Mouse (Mus musculus): ENCODE measurements around the gene Zfyve9. TPM values are rescaled to one million over a fixed set of nuclear protein-coding genes. Genes with fewer than 3 reads are reported as not detected.
"Not testable (repeated sequence)": the region's sequence is repeated elsewhere in the genome, so short reads cannot be mapped to it uniquely, and the experiment has no call there.

Gene Zfyve9
- total RNA-seq, 2 experiments from 2014 or later: 55.2 to 55.3 TPM

DNA sequence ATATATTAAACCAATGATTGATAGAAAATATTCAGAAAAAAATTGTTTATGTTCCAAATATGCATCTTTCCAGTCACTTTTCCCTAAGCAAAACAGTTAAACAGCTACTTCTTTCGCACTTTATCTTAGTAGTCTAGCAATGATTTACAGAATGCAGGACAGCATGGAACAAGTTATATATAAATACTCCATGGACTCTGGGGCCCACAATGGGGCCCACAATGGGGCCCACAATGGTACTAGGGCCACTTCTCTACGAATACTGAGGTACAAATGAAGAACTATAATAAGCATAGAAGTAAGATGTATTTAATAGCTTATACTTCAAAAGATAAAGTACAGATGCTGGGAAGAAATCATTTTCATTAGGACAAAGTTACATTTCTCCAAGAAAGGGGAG, 56.5 kb downstream of the Zfyve9 start:
- DNase-seq (ENCODE audit: low spot score in 2 of 2): no peak

GRCm38 (mm10) chr4:108721245-108721784, 59.3 kb downstream of the Zfyve9 start:
- DNase-seq (ENCODE audit: low spot score in 2 of 2): no peak

DNA sequence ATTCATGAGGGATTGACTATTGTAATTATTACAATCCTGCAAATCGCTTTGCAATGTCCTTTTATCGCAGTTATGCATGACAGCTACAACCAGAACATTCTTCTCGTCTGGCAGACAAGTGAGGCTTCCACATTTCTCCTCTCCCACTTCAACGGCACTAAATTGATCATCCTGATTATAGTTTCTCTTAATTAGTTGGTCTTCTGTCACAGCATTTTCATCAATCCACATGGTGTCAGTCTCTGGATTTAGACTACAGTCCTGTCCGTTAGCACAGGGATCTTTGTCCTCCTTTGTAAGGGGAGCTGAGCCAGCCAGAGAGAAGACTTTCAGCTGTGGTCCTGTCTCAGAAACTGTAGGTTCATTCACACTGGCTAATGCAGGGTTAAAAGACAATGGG, 61.2 kb downstream of the Zfyve9 start, which contains the start of gene 3110021N24Rik:
Gene 3110021N24Rik, plus strand, starts transcription at position 301 of the 400 bp plus-strand sequence.
- no peak for DNase-seq (ENCODE audit: low spot score in 2 of 2)

DNA sequence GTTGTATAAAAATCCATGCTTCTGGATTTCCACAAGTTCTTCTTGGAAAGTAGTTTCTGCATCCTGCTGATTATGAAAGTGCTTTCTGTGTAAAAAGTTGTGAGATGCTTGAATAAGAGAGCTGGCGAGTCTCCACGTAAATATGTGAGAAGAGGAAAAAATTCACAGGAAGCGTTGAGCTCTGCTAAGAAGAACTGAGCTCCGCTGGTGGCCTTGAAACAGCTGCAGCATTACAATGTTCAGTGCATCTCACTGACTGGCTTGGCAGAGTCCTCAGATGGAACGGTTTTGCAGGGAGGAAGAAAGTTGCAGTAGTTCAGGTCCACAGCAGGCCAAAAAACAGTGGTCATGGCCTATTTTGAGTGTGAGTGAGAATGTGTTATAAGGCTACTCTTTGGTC, 72.4 kb downstream of the Zfyve9 start:
- no peak for DNase-seq (ENCODE audit: low spot score in 2 of 2)

- DNase-seq (ENCODE audit: low spot score in 2 of 2): peak in 1 of 2 experiments; percentile 28
Measured at GRCm38 (mm10) chr4:108696934-108697333, 83.7 kb downstream of the Zfyve9 start.

GRCm38 (mm10) chr4:108691469-108691868, 89.1 kb downstream of the Zfyve9 start:
- no peak for DNase-seq (ENCODE audit: low spot score in 2 of 2)

GRCm38 (mm10) chr4:108690479-108690878, 90.1 kb downstream of the Zfyve9 start:
- no peak for DNase-seq (ENCODE audit: low spot score in 2 of 2)

- DNase-seq (ENCODE audit: low spot score in 2 of 2): not testable (repeated sequence)
Measured at GRCm38 (mm10) chr4:108687098-108687497, 93.5 kb downstream of the Zfyve9 start.

DNA sequence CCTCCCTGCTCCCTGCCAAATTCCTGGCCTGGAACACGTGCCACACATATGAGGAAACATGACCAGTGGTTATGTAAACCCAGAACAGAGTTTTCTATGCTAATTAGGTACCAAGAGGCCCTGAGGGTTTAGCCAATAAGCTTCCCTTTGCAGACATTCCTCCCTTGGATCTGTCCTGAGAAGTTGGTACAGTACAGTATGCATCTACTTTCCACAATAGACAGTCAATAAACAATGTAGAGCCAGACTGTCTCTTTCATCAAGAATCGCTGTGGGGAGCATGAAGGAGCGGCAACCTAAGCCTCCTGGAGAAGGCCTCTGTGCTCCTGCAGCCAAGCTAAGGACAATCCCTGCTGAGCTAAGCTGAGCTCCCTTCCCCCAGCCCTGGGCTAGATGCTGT, 94.4 kb downstream of the Zfyve9 start:
- no peak for DNase-seq (ENCODE audit: low spot score in 2 of 2)

- peak in 1 of 2 experiments; percentile 20 for DNase-seq (ENCODE audit: low spot score in 2 of 2)
Measured at GRCm38 (mm10) chr4:108664407-108664806, 116.2 kb downstream of the Zfyve9 start.

DNA sequence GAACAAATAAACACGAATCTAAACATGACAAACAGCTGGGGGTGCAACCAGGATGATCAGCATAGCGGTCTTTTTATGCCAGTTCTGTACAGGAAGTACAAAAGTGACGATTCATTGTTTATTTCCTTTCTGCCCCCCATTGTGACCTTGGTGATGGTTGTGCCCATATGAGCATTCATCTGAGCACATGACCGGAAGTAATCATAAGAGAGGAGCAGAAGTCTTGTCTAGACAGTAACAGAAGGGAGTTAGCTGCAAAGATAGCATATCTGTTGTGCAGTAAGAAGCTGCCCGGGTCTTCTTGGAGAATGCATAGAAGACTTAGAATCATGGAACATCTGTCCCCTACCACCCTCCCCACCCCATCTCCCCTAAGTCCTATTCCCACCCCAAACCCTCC, 141.8 kb downstream of the Zfyve9 start:
- no peak for DNase-seq (ENCODE audit: low spot score in 2 of 2)

GRCm38 (mm10) chr4:108637721-108638120, 142.9 kb downstream of the Zfyve9 start:
- DNase-seq (ENCODE audit: low spot score in 2 of 2): no peak

DNA sequence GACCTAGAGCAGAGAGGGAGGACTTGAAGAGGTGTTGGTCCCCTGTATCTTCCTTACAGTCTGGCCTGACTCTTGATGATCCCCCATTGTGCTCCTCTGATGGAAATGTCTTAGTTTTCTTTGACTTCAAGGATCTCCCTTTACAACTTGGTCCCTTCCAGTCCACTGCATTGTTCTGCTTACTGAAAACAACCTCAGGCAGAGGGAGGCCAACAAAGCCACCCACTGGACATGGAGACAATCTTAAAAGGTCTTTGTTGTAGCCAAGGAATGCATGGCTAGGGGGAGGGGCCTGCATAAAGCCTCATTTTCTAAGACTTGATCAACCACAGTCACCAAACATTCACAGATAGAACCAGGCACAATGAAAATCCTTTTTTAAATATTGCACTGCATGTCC, 145.5 kb downstream of the Zfyve9 start:
- DNase-seq (ENCODE audit: low spot score in 2 of 2): no peak

DNA sequence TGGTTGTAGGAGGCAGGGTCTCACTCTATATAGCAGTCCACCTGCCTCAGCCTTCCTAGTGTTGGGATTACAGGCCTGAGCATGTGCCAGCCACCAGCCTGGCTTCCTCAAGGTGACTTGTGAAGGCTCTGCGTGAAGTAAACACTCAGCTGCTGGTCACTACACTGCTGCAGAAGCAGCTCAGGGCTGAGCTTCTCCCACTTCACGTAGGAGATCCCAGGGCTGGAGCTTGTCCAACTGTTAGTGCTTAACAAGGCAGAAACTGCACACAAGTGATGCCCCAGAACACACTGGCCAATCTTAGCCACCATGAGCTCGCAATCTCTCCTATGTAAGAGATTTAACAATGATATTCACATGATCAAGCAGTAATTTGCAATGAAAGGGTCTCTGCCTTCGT, 145.9 kb downstream of the Zfyve9 start:
- DNase-seq (ENCODE audit: low spot score in 2 of 2): no peak

- no peak for DNase-seq (ENCODE audit: low spot score in 2 of 2)
Measured at GRCm38 (mm10) chr4:108633703-108634102, 146.9 kb downstream of the Zfyve9 start.

- peak in 1 of 2 experiments; percentile 30 for DNase-seq (ENCODE audit: low spot score in 2 of 2)
Measured at GRCm38 (mm10) chr4:108631616-108632015, 149.0 kb downstream of the Zfyve9 start.

GRCm38 (mm10) chr4:108630096-108630495, 150.5 kb downstream of the Zfyve9 start:
- DNase-seq (ENCODE audit: low spot score in 2 of 2): no peak

GRCm38 (mm10) chr4:108629363-108629880, 151.2 kb downstream of the Zfyve9 start:
- no peak for DNase-seq (ENCODE audit: low spot score in 2 of 2)

GRCm38 (mm10) chr4:108627066-108627465, 153.5 kb downstream of the Zfyve9 start:
- no peak for DNase-seq (ENCODE audit: low spot score in 2 of 2)

DNA sequence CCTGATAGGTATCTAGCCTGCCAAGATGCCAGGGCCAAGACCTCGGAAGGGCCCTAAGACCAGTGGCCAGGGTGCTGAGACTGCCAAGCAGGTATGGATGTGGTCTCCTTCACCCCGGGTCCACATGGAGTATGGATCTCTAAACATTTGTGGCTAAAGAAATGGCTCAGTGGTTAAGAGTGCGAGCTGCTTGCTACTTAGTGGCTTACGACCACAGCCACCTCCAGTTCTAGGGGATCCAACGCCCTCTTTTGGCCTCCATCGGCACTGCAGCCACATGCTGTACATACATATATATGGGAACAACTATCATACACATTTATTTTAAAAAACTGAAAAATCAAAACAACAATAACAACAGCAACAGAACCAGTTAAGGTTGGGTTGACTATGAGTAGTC, 159.1 kb downstream of the Zfyve9 start:
- DNase-seq (ENCODE audit: low spot score in 2 of 2): no peak

DNA sequence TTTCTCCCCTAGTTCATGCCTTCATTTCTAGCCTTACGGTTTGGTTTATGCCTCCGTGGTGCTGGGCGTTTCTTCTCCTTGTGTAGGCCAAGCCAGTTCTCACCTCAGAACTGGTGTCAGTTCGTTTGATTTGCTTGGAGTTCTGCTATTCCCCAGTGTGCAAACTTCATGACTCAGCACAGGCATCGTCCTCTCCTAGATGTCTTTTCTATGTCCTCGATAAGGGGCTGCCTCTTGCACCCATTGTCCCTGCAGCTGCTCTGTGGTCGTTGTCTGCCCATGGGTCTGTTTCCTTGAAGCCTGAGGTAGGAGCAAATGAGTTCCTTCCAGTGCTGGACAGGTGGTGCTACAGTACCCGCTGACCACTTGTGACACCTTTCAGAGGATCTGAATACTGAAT, 160.1 kb downstream of the Zfyve9 start:
- DNase-seq (ENCODE audit: low spot score in 2 of 2): no peak

DNA sequence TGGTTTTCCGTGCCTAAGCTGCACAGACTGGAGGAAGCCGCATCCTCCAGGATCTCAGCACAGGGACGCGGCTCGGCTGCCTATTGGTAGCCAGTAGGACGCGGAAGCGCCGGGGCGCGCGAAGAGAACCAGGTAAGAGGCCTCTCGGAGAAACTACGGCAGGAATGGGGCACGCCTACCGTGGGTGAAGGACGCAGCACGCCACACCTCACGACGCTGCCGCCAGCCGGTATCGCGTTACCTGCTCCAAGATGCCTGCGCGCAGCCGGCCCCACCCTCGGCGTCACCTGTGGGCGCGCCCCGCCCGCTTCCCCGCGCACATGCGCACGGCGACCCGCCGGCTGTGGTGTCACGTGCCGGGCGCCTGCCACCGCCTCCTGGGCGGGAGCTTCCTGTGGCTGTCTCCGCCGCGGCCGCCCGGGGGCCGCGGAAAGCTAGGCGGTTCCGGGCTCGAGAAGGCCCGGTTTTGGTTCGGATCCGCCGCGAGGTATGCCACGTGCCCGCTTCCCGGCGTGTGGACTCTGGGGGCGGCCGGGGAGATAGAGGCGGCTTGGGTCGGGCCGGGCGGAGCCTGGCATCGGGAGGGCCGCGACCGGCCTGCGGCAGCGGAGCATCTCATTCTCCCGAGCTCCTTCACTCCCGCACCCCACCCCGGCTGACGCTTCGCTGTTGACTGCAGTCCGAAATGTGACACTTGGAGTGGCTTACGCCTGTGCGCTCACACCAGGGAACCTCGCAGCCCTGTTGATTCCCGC, 160.8 kb downstream of the Zfyve9 start, which contains the start of gene Cc2d1b:
Gene Cc2d1b, plus strand, starts transcription at position 354 of the 755 bp plus-strand sequence.
- peak; percentile 88 to 91 for DNase-seq (ENCODE audit: low spot score in 2 of 2)

- no peak for DNase-seq (ENCODE audit: low spot score in 2 of 2)
Measured at GRCm38 (mm10) chr4:108619165-108619564, 161.4 kb downstream of the Zfyve9 start.
